Mouse (Mus musculus) gastrocnemius, postnatal 25 days (tissue): ENCODE results near the gene Atp6v1e2. TPM values are rescaled to one million over a fixed set of nuclear protein-coding genes. Genes with fewer than 3 reads are reported as not detected.
A peak's percentile ranks its signal among the peaks of the same experiment; 100 is the strongest.

Source experiments
- DNase-seq: peaks from one replicate; pipeline ENCODE4 v3.0.0; 2022
- long read RNA-seq, 2 experiments: library from polyadenylated mRNA; stranded (forward); transcript quantifications; one replicate each; pipeline ENCODE4 v2.0.0; 2021
- total RNA-seq, 2 experiments: library from RNA; stranded (reverse); gene quantifications; 1 replicate in 1 of 2; 2 replicates in 1 of 2; pipeline ENCODE4 v1.2.3; 2021

Gene Atp6v1e2
- total RNA-seq = not detected
- long read RNA-seq, experiment 1 = 0 reads
- long read RNA-seq, experiment 2 = 0 reads

- peak; percentile 58 for DNase-seq
Measured at GRCm38 (mm10) chr17:86947840-86948796, at the start of gene Atp6v1e2. Gene Atp6v1e2, minus strand, starts transcription at chr17:86947897.

- no peak for DNase-seq
Measured at GRCm38 (mm10) chr17:86997323-86997722, 49.6 kb upstream of the Atp6v1e2 start.

DNA sequence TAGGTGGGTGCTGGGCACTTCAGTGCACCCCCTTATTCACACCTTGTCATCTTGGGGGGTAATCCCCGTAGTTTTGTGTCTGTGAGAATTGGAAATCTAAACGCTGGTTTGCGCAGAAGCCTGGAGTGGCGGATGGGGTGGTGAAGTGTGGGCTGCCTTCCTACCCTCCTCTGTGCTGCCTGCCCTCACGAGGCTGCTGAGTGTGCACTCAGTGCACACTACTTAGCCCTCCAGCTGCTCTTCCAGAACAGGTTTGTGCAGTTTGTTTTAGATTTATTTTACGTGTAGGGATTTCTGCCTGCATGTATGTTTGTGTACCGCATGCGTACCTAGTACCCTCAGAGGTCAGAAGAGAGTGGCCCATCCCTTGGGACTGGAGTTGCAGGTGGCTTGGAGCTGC is 43.6 kb upstream of the Atp6v1e2 start:
- DNase-seq = no peak

DNA sequence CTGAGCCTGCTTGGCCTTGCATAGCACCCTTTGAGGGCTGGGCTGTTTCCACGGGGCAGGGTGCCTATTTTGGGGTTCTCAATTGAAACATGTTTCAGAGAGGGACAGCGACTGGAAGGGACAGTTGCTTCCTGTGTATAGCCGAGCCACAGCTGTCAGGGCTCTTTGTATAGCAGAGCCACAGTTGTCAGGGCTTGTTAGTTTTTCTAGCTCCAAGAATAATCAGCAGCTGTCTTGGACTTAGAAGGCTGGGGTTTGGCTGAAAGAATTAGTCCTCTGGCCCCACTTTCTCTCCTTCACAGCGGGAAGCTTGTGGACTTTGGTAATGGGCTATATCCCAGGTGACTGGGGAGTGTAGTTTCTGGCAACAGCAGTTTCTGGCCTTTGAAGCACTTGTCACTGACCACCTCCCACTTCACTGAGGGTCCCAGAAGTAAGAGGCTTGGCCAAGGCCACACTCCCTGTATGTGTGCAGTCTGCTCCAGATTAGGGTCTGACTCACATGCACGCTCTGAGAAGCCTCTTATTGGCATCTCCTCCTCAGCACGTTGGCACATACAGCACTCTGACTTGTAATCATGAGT is 41.0 kb upstream of the Atp6v1e2 start:
- no peak for DNase-seq

- DNase-seq = no peak
Measured at GRCm38 (mm10) chr17:86988161-86988560, 40.5 kb upstream of the Atp6v1e2 start.

- no peak for DNase-seq
Measured at GRCm38 (mm10) chr17:86986449-86987138, 38.9 kb upstream of the Atp6v1e2 start.

DNA sequence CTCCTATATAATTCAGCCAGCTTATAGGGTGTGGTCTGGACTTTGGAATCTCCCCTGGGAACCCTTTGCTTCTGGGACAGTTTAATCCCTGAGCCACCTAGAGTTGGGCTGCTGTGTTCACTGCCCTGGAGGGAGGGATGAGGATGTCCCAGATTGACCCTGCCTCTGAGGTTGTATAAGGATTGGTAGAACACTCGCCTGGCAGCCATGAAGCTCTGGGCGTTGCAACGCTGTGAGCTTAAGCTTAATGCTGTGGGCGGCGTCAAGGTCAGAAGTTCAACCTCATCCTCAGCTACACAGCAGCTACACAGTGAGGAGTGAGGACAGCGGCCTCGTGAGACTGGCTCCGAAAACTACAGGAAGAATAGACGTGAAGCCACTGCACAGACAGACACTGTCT is 34.8 kb upstream of the Atp6v1e2 start:
- DNase-seq = peak; percentile 72

DNA sequence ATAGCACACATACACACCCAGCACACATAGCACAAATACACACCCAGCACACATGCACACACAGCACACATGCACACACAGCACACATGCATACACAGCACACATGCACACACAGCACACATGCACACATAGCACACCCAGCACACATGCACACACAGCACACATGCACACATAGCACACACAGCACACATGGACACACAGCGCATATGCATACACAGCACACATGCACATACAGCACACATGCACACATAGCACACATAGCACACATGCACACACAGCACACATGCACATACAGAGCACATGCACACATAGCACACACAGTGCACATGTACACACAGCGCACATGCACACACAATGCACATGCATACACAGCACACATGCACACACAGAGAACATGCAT is 34.0 kb upstream of the Atp6v1e2 start:
- no peak for DNase-seq

- no peak for DNase-seq
Measured at GRCm38 (mm10) chr17:86981205-86981604, 33.5 kb upstream of the Atp6v1e2 start.

GRCm38 (mm10) chr17:86978496-86978895 is 30.8 kb upstream of the Atp6v1e2 start:
- DNase-seq = peak; percentile 3

DNA sequence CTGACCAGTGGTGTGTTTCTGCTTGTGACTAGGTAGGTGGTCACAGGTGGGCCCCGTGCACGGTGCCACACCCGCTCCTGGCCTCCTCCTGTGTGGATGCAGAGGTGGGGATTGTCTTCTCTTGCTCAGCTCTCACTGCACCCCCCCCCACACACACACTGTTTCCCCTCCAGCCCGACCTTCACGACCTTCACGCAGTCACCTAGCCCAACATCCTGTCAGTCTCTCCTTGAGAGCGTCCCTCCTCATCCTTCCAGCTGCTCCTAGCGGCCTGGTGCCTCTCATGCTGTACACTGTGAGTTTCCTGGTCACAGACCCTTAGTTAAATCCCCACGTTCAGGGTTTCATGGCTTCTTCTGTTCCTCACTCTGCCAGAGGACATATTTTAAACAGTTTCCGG is 28.7 kb upstream of the Atp6v1e2 start:
- DNase-seq = peak; percentile 4

- DNase-seq = no peak
Measured at GRCm38 (mm10) chr17:86973097-86973496, 25.4 kb upstream of the Atp6v1e2 start.

- no peak for DNase-seq
Measured at GRCm38 (mm10) chr17:86971860-86972259, 24.2 kb upstream of the Atp6v1e2 start.

DNA sequence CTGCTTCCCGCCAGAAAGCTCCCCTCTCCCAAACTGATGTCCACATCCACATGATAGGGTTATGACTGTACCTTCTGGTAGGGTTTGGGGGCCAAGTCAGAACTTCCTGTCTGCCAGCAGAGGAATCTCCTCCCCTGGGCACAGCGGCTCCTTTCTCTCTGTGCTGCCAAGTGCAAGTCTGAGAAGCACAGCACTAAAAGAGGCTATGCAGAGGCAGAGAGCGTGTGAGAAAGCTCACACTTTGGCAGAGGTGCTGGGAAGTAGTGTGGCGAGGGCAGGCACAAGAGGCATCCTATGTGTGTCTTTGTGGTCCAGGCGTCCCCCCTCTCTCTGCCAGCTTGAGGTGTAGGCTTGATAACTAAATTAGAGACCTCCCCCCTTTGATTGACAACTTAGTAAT is 23.3 kb upstream of the Atp6v1e2 start:
- DNase-seq = no peak

DNA sequence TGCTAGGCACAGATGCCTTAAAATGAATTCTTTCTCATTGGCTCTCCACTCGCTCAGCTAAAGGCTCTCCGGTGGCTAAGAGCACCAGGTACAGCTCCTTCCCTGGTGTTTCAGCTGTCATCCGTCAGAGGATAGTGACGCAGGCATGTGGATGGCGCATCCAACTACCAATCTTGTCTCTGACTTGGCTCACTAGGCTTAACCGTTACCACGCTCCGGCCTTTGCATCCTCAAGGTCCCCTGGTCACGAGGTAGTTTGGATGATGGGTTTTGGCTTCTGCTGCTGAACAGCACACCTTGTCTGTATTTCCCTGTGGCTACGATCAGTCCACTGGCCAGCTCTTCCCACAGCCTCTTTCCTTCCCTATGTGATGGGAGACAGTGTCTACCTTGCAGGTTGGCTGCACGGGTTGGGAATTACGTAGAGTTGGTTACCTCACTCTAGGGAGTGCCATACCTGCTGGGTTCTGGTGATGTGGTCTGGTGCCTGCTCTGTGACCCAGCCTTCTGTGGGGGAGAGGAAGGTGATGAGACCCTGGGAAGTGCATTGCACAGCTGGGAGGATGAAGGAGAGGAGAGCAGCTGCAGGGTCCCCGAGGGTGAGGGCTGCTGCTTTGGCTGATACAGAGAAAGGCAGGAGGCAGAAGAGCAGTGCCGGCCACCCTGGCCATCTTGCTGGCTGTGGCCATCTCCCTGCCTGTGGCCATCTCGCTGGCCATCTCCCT is 22.5 kb upstream of the Atp6v1e2 start:
- DNase-seq = no peak

GRCm38 (mm10) chr17:86969582-86969981 is 21.9 kb upstream of the Atp6v1e2 start:
- DNase-seq = peak; percentile 42

GRCm38 (mm10) chr17:86968581-86968980 is 20.9 kb upstream of the Atp6v1e2 start:
- no peak for DNase-seq

DNA sequence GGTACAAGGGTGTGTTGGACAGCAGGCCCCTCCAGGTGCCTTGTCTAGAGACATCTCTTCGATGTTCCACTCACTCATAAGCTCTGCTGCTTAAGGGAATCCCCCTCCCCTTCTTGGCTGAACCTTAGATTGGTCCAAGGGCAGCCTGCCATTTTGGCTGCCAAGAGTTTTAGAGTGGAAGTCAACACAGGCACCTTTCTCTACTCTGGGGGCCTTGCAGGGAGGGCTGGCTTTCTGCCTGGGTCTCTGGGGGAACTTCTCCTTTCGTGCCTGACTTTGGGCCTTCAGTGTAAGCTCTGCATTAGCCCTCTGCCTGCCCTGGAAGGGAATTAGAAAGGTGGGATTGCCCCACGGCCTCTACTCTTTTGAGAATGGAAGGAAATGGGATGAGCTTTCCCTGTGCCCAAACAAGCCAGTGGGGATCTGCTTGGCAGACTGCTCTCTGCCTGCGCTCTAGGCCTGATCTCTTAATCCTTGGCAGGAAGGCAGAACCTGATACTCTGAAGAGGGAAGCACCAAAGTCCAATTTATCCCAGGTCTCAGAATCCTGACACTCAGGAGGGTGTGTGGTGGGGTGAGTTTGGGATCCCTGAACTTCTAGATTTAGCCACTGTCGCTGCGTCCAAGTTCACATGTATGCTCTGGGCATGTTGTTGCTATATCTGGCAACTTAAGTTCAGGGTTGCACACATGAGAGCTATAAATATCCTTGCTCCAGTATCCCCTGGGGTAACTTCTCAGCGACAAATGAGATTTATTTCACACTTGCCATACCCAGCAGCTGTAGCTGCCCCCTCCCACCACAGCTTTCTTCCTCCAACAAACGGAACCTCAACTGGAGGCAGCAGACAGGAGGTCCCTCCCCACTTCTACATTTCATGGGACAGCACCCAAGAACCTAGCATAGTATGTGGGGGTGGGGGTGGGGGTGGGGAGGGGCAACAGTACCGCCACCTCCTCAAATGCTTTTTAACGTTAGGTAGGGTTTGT is 20.1 kb upstream of the Atp6v1e2 start:
- DNase-seq = peak; percentile 49

DNA sequence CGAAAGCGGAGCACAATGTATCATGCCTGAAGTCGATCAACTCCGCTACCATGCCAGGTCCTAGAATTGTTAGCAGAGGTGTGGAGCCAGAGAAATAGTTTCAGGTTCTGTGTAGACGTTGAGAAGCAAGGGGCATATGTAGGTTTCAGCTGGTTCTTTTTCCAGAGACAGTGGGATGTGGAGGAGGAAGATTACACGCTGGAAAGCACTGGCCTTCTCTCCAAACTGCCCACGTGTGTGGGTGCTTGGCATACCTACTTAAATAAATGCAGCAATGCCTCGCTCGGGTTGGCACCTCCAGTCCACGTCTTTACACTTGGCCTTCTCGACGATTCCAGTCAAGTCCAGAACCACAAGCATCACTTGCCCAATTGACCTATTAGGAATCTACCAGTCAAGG is 19.4 kb upstream of the Atp6v1e2 start:
- DNase-seq = no peak

- DNase-seq = no peak
Measured at GRCm38 (mm10) chr17:86966040-86966439, 18.3 kb upstream of the Atp6v1e2 start.

- no peak for DNase-seq
Measured at GRCm38 (mm10) chr17:86965121-86965520, 17.4 kb upstream of the Atp6v1e2 start.
